Mouse (Mus musculus) CD4-positive naive resting alpha-beta T cell, adult 76 days (primary cell): ENCODE measurements around the gene Srprb. TPM values are rescaled to one million over a fixed set of nuclear protein-coding genes. Genes with fewer than 3 reads are reported as not detected.

Source experiments
- total RNA-seq: library from RNA; stranded (reverse); gene quantifications from one replicate; pipeline ENCODE4 v1.2.4, GENCODE M21; 2023

Gene Srprb
- total RNA-seq, result 24.0 TPM

GRCm38 (mm10) chr9:103201561-103202260 lies at the start of gene Srprb:
Gene Srprb (minus strand): TSS chr9:103202137.

GRCm38 (mm10) chr9:103230151-103230951 lies 28.4 kb upstream of the Srprb start, which contains the start of the genes Gm20425 and Trf:
Gene Gm20425 (minus strand): TSS chr9:103230307.
Gene Trf (minus strand): TSS chr9:103230444.

Other genes with a start within 250 kb of the Srprb start
- 0.32 TPM for gene Slco2a1, start 213.4 kb downstream of the Srprb start, total RNA-seq
- 10.0 TPM for gene Rab6b, start 90.3 kb downstream of the Srprb start, total RNA-seq
- gene Gm20425, start 28.2 kb upstream of the Srprb start, total RNA-seq, result not detected
- gene Trf, start 28.3 kb upstream of the Srprb start, total RNA-seq, result 12.4 TPM
- gene 1300017J02Rik, start 102.9 kb upstream of the Srprb start, total RNA-seq, result 0.94 TPM
- gene Topbp1, start 103.1 kb upstream of the Srprb start, total RNA-seq, result 67.6 TPM
- 109 TPM for gene Cdv3, start 163.7 kb upstream of the Srprb start, total RNA-seq